Mouse (Mus musculus) CH12.LX (cell line): ENCODE data around the gene Fadd. TPM values are rescaled to one million over a fixed set of nuclear protein-coding genes. Genes with fewer than 3 reads are reported as not detected.

Source experiments
- DNase-seq: peaks from one replicate; pipeline ENCODE4 v3.0.0-alpha.2; 2013; ENCODE audit errors: extremely low read depth
- H3K27ac ChIP-seq: 2 replicates; pipeline ENCODE4 v1.5.1; 2012; ENCODE audit warnings: low read depth, mild to moderate bottlenecking, control low read depth, moderate library complexity; ENCODE audit not compliant: insufficient read depth
- H3K27me3 ChIP-seq: replicated peaks from 2 replicates; pipeline ENCODE3; 2012; ENCODE audit warnings: inconsistent platforms
- H3K36me3 ChIP-seq, 2 experiments: replicated peaks in 1 of 2; 2 replicates each; pipeline versions ENCODE3 to v1.6.1; 2012; ENCODE audit warnings: inconsistent platforms in 1 of 2, low read length in 1 of 2, mild to moderate bottlenecking in 1 of 2, mixed read lengths in 1 of 2, moderate library complexity in 1 of 2; ENCODE audit not compliant: control insufficient read depth in 1 of 2, insufficient read depth in 1 of 2
- H3K4me1 ChIP-seq, 2 experiments: 2 replicates each; pipeline ENCODE4 v1.6.1; 2012; ENCODE audit warnings: inconsistent platforms in 1 of 2, moderate library complexity in 1 of 2; ENCODE audit not compliant: insufficient read depth in 2 of 2, control insufficient read depth in 1 of 2
- H3K4me2 ChIP-seq: 2 replicates; pipeline ENCODE4 v1.6.1; 2012; ENCODE audit warnings: low read depth, mild to moderate bottlenecking, control low read depth; ENCODE audit not compliant: poor library complexity, insufficient read depth, severe bottlenecking
- H3K4me3 ChIP-seq, 3 experiments: fragments of 150-350 bp in 1 of 3; sonication (generic) in 1 of 3; replicated peaks in 1 of 3; 2 replicates each; pipeline versions ENCODE3 to v1.5.1; 2011 to 2012; ENCODE audit warnings: low read depth in 2 of 3, low read length in 2 of 3, mild to moderate bottlenecking in 2 of 3, moderate library complexity in 2 of 3, control low read depth in 1 of 3, improper control_type of control experiment in 1 of 3, inconsistent platforms in 1 of 3, mixed read lengths in 1 of 3; ENCODE audit not compliant: poor library complexity in 1 of 3
- H3K79me2 ChIP-seq: replicated peaks from 2 replicates; pipeline ENCODE4 v1.6.1; 2012; ENCODE audit warnings: mild to moderate bottlenecking, moderate library complexity; ENCODE audit not compliant: control insufficient read depth, poor library complexity, insufficient read depth, severe bottlenecking; ENCODE audit errors: extremely low read depth
- H3K9ac ChIP-seq: 2 replicates; pipeline ENCODE4 v1.6.1; 2012; ENCODE audit warnings: low read depth, mild to moderate bottlenecking, control low read depth, moderate library complexity; ENCODE audit not compliant: insufficient read depth
- H3K9me3 ChIP-seq: replicated peaks from 2 replicates; pipeline ENCODE3; 2012; ENCODE audit warnings: low read length, inconsistent platforms, mixed read lengths
- CHD1 ChIP-seq: IDR thresholded peaks from 2 replicates; pipeline ENCODE4 v1.6.1; 2012; ENCODE audit warnings: low read depth, low read length, improper control_type of control experiment, inconsistent platforms
- CHD2 ChIP-seq: IDR thresholded peaks from 2 replicates; pipeline ENCODE4 v1.6.1; 2011; ENCODE audit warnings: low read length, improper control_type of control experiment
- CTCF ChIP-seq, 2 experiments: IDR thresholded peaks in 1 of 2; conservative IDR thresholded peaks in 1 of 2; 2 replicates each; pipeline ENCODE4 v1.5.1; 2011 to 2012; ENCODE audit warnings: low read depth in 2 of 2, low read length in 2 of 2, improper control_type of control experiment in 1 of 2, inconsistent platforms in 1 of 2, mild to moderate bottlenecking in 1 of 2, moderate library complexity in 1 of 2
- E2F4 ChIP-seq: IDR thresholded peaks from 2 replicates; pipeline ENCODE4 v1.6.1; 2011; ENCODE audit warnings: low read depth, low read length, improper control_type of control experiment; ENCODE audit not compliant: insufficient replicate concordance
- IRF4 ChIP-seq: IDR thresholded peaks from 2 replicates; pipeline ENCODE4 v1.6.1; 2014; ENCODE audit warnings: low read depth, mild to moderate bottlenecking, inconsistent platforms, low read length, improper control_type of control experiment
- JUND ChIP-seq: conservative IDR thresholded peaks from 2 replicates; pipeline ENCODE4 v1.6.1; 2011; ENCODE audit warnings: low read depth, low read length, improper control_type of control experiment
- KAT2A ChIP-seq: IDR thresholded peaks from 2 replicates; pipeline ENCODE4 v1.6.1; 2012; ENCODE audit warnings: low read length, improper control_type of control experiment, inconsistent platforms; ENCODE audit not compliant: insufficient replicate concordance
- MAFK ChIP-seq: IDR thresholded peaks from 2 replicates; pipeline ENCODE4 v1.6.1; 2011; ENCODE audit warnings: low read length, improper control_type of control experiment; ENCODE audit not compliant: insufficient replicate concordance
- MAX ChIP-seq: IDR thresholded peaks from 2 replicates; pipeline ENCODE4 v1.6.1; 2011; ENCODE audit warnings: low read length, improper control_type of control experiment
- MAZ ChIP-seq: IDR thresholded peaks from 2 replicates; pipeline ENCODE4 v1.6.1; 2012; ENCODE audit warnings: low read depth, mild to moderate bottlenecking, inconsistent platforms, low read length, improper control_type of control experiment, moderate library complexity
- MEF2A ChIP-seq: IDR thresholded peaks from 2 replicates; pipeline ENCODE4 v1.6.1; 2014; ENCODE audit warnings: low read depth, mild to moderate bottlenecking, inconsistent platforms, low read length, improper control_type of control experiment, borderline replicate concordance
- MYC ChIP-seq: IDR thresholded peaks from 2 replicates; pipeline ENCODE4 v1.6.1; 2011; ENCODE audit warnings: low read depth, mild to moderate bottlenecking, improper control_type of control experiment, low read length
- NELFE ChIP-seq: IDR thresholded peaks from 2 replicates; pipeline ENCODE4 v1.6.1; 2011; ENCODE audit warnings: low read depth, low read length, improper control_type of control experiment
- PAX5 ChIP-seq: IDR thresholded peaks from 2 replicates; pipeline ENCODE4 v1.6.1; 2012; ENCODE audit warnings: low read length, inconsistent platforms, mixed read lengths
- POLR2AphosphoS2 ChIP-seq: IDR thresholded peaks from 2 replicates; pipeline ENCODE4 v1.6.1; 2011; ENCODE audit warnings: low read depth, low read length, improper control_type of control experiment
- RAD21 ChIP-seq: IDR thresholded peaks from 2 replicates; pipeline ENCODE4 v1.6.1; 2011; ENCODE audit warnings: low read depth, mild to moderate bottlenecking, low read length, improper control_type of control experiment, moderate library complexity
- RCOR1 ChIP-seq: conservative IDR thresholded peaks from 2 replicates; pipeline ENCODE4 v1.6.1; 2012; ENCODE audit warnings: low read depth, mild to moderate bottlenecking, inconsistent platforms, low read length, improper control_type of control experiment
- SIN3A ChIP-seq: IDR thresholded peaks from 2 replicates; pipeline ENCODE4 v1.6.1; 2012; ENCODE audit warnings: low read length, improper control_type of control experiment, inconsistent platforms
- SMC3 ChIP-seq: IDR thresholded peaks from 2 replicates; pipeline ENCODE4 v1.6.1; 2011; ENCODE audit warnings: low read depth, low read length, improper control_type of control experiment
- TBP ChIP-seq: conservative IDR thresholded peaks from 2 replicates; pipeline ENCODE4 v1.6.1; 2011; ENCODE audit warnings: low read depth, low read length, improper control_type of control experiment
- UBTF ChIP-seq: IDR thresholded peaks from 2 replicates; pipeline ENCODE4 v1.6.1; 2012; ENCODE audit warnings: low read depth, mild to moderate bottlenecking, inconsistent platforms, low read length, improper control_type of control experiment, moderate library complexity
- USF1 ChIP-seq: IDR thresholded peaks from 2 replicates; pipeline ENCODE4 v1.6.1; 2014; ENCODE audit warnings: low read depth, mild to moderate bottlenecking, inconsistent platforms, low read length, improper control_type of control experiment
- ZNF384 ChIP-seq: IDR thresholded peaks from 2 replicates; pipeline ENCODE4 v1.6.1; 2012; ENCODE audit warnings: low read depth, low read length, improper control_type of control experiment, inconsistent platforms
- dilution Hi-C: fragments of 300-500 bp; cut with MboI; formaldehyde crosslinking; loops from 2 replicates; pipeline ENCODE4 v1.14.3; 2020; ENCODE audit warnings: low sequenced_read_pairs; ENCODE audit not compliant: extremely low pct_unique_long_range_greater_than_20kb, extremely low pct_ligation_motif_present
- in situ Hi-C: fragments of 300-500 bp; cut with MboI; formaldehyde crosslinking; loops from 3 replicates; pipeline ENCODE4 v1.14.3; 2019; ENCODE audit warnings: low sequenced_read_pairs, low pct_ligation_motif_present, low pct_unique_long_range_greater_than_20kb, mixed read lengths
- polyA plus RNA-seq: library from polyadenylated mRNA; unstranded; fragments of >175 nt; gene quantifications from 2 replicates; pipeline ENCODE4 v1.2.1, GENCODE M21; 2012; ENCODE audit warnings: low read depth; ENCODE audit not compliant: insufficient read length
- total RNA-seq, 2 experiments: library from RNA; depleted of rRNA; stranded (reverse); fragments of 300-350 nt in 1 of 2; fragments of >200 nt in 1 of 2; gene quantifications; 2 replicates each; pipeline ENCODE4 v1.2.3; 2012 to 2014

Gene Fadd
- total and polyA plus RNA-seq, 3 experiments, result 2.9 to 7.0 (median 4.5) TPM

DNA sequence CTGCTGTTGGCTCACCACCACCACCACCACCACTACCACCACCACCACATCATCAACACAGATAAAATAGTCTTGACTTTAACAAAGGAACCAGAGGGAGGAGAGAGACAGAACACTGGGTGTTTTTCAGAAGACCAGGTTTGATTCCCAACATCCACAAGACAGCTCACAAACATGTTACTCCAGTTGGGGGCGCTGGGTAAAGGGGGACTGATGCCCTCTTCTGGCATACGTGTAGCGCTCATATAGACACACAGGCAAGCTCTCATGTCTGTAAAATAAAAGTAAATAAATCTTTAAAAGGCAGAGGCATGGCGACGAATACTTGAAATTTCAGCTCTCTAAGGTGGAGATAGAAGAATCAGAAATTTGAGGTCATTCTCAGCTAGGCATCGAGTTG, 23.7 kb downstream of the Fadd start:
- no peak for DNase-seq
- no peaks in the 10 kb centered on the region for H3K9me3 ChIP-seq
- TF ChIP-seq CTCF (conservative IDR thresholded peaks at IDR 0.05 in 1 of 2, IDR thresholded peaks at IDR 0.05 in 1 of 2; ENCODE audit: low read depth in 2 of 2, low read length in 2 of 2) (peak in 1 of 2 experiments; percentile 81; a peak in 2 of 4 replicates), KAT2A (no peak), SMC3 (peak; percentile 40), IRF4 (no peak), RAD21 (peak; percentile 35), CHD1 (no peak)
- H3K4me3 ChIP-seq, result no peak overlapping the region
- no peaks in the 10 kb centered on the region for H3K36me3 ChIP-seq
- peaks cover 68% of the 10 kb centered on the region for H3K27me3 ChIP-seq
- dilution Hi-C loops, result no loop called here
- in situ Hi-C loops, result no loop called here
- no peak overlapping the region for H3K27ac ChIP-seq
- H3K79me2 ChIP-seq, result no peaks in the 10 kb centered on the region
- H3K4me1 ChIP-seq, result peaks cover 0 to 5% of the 10 kb centered on the region in 2 experiments; a peak in 2 of 4 replicates
- no peak overlapping the region for H3K4me2 ChIP-seq
- H3K9ac ChIP-seq, result no peak overlapping the region

DNA sequence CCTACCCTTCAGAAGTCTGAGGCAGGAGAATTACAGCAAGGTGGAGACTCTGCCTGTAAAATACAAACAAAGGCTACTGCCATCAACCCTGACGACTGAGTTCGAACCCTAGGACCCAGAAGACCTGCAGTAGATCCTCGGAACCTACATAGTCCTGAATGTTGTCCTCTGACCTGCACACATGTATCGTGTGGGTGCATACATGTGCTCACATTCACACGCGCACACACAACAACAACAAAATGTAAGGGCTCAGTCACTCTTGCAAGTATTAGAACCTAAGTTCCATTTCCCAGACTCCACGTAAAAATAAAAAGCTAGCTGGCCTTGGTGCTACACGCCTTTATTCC, 28.2 kb downstream of the Fadd start:
- Histone ChIP-seq H3K4me1 (peaks cover 11 to 31% of the 10 kb centered on the region in 2 experiments), H3K4me3 (peak overlapping the region; percentile 56 to 88 (median 60)), H3K27me3 (peaks cover 39% of the 10 kb centered on the region), H3K36me3 (peaks cover 14 to 26% of the 10 kb centered on the region in 2 experiments), H3K9me3 (no peaks in the 10 kb centered on the region), H3K79me2 (peaks cover 20% of the 10 kb centered on the region), H3K4me2 (peak overlapping the region; percentile 86), H3K27ac (no peak overlapping the region), H3K9ac (peak overlapping the region; percentile 29)
- dilution Hi-C loops (no loop called here), in situ Hi-C loops (no loop called here)
- TF ChIP-seq TBP, result no peak
- no peak for TF ChIP-seq IRF4
- no peak for TF ChIP-seq JUND
- TF ChIP-seq CTCF (conservative IDR thresholded peaks at IDR 0.05 in 1 of 2, IDR thresholded peaks at IDR 0.05 in 1 of 2; ENCODE audit: low read depth in 2 of 2, low read length in 2 of 2), result no peak
- no peak for TF ChIP-seq ZNF384
- no peak for DNase-seq

DNA sequence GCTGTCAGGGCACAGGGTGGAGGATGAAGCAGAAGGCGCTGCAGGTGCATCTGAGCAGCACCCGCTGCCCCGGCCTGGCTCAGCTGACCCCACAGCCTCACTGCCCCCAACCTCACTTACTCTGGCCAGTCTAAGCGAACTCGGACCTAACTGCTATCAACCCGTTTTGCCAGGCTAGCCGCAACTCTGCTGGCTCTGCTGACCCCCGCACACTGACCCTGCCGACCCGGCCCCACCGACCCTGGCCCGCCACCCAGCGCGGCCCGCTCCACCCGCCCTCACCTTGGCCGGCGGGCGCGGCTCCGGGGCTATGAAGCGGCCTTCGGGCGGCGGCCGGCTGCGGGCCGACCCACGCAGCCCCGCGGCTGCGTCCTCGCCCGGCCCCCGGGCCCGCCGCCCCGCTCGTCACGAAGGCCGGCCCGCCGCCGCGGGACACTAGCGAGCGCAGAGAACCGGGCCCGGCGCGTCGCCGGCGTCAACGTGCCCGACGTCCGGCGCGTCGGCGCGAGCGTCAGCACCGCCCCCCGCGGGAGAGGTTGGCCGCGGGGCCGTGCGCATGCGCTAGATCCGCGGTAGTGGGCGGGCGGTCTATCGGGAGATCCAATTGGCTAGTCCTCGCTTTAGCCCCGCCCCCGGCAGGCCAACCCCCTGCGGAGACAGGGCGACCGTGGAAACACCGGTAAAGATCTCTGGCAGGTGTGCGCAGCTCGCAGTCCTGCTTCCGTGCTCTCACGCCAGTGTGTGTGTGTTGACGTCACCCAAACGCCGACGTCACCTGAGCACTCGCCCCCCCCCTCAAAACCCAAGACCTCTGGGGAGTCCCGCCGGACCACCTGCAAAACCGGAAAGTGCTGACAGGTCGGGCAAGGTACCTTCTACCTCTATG, 28.8 kb downstream of the Fadd start, which contains the start of gene Ppfia1:
Gene Ppfia1 (minus strand): TSS at position 493 of the 886 bp plus-strand sequence.
- H3K9ac ChIP-seq, result peak within 1 kb of the TSS; percentile 89
- peaks cover 36% of the 10 kb centered on the region for H3K27me3 ChIP-seq
- peaks cover 11 to 31% of the 10 kb centered on the region in 2 experiments for H3K4me1 ChIP-seq
- H3K4me3 ChIP-seq, result peak within 1 kb of the TSS; percentile 81 to 100 (median 88)
- H3K9me3 ChIP-seq, result no peaks in the 10 kb centered on the region
- H3K27ac ChIP-seq, result no peak within 1 kb of the TSS
- H3K4me2 ChIP-seq, result peak within 1 kb of the TSS; percentile 97
- dilution Hi-C loops (no loop called here), in situ Hi-C loops (no loop called here)
- peak; percentile 92 for DNase-seq
- H3K79me2 ChIP-seq, result peaks cover 22% of the 10 kb centered on the region
- H3K36me3 ChIP-seq, result peaks cover 14 to 30% of the 10 kb centered on the region in 2 experiments
- TF ChIP-seq CHD2, result 0 out of 2 replicates have a peak, but pooled peaks have one; percentile 20
- TF ChIP-seq MEF2A, result no peak
- TF ChIP-seq RCOR1, result no peak
- peak; percentile 52 for TF ChIP-seq SIN3A
- no peak for TF ChIP-seq E2F4
- no peak for TF ChIP-seq UBTF
- peak; percentile 50; the same call in 1 of the 2 replicates for TF ChIP-seq KAT2A
- no peak for TF ChIP-seq MAZ
- TF ChIP-seq IRF4, result peak; percentile 48
- TF ChIP-seq USF1, result no peak
- no peak for TF ChIP-seq MYC
- no peak for TF ChIP-seq POLR2AphosphoS2
- TF ChIP-seq MAFK, result no peak
- TF ChIP-seq MAX, result peak; percentile 34; the same call in 1 of the 2 replicates
- no peak for TF ChIP-seq RAD21
- no peak for TF ChIP-seq PAX5
- peak; percentile 72 for TF ChIP-seq NELFE
- no peak for TF ChIP-seq ZNF384
